Mouse (Mus musculus): Measurements from ENCODE around the gene Rpl7a.
A peak's percentile ranks its signal among the peaks of the same experiment; 100 is the strongest.

Gene Rpl7a

GRCm38 (mm10) chr2:26956811-26957487 is 46.4 kb downstream of the Rpl7a start:
- DNase-seq (ENCODE audit: low read depth, low spot score): no peak

GRCm38 (mm10) chr2:26957488-26957859 is 46.9 kb downstream of the Rpl7a start:
- no peak for DNase-seq (ENCODE audit: low read depth, low spot score)

GRCm38 (mm10) chr2:26960756-26961155 is 50.2 kb downstream of the Rpl7a start:
- DNase-seq (ENCODE audit: low read depth, low spot score): peak; percentile 27

All from A20 (cell line).